Mouse (Mus musculus): ENCODE data around the gene Mpp3. TPM values are rescaled to one million over a fixed set of nuclear protein-coding genes. Genes with fewer than 3 reads are reported as not detected.

Mpp3 gene
- polyA plus RNA-seq, 1 experiment from 2014 or later, result 3.7 TPM

GRCm38 (mm10) chr11:102008954-102009637 is 19.2 kb downstream of the Mpp3 start:
- H3K27me3 ChIP-seq (ENCODE audit: control insufficient read depth, insufficient read depth, low read depth, low read length), result no peaks in the 10 kb centered on the region
- H3K9ac ChIP-seq (ENCODE audit: low read length), result no peak overlapping the region
- no peaks in the 10 kb centered on the region for H3K36me3 ChIP-seq (ENCODE audit: control insufficient read depth, insufficient read depth, low read length)
- 61% methylated on average over 15 of the region's 15 CpGs for WGBS
- no peaks in the 10 kb centered on the region for H3K4me1 ChIP-seq (replicated peaks; ENCODE audit: control insufficient read depth, insufficient read depth, low read length)
- no peak overlapping the region for H3K4me3 ChIP-seq (ENCODE audit: low read length)
- H3K9me3 ChIP-seq (ENCODE audit: control insufficient read depth, low read length), result no peaks in the 10 kb centered on the region
- peak; percentile 64 for ATAC-seq (ENCODE audit: low read depth)
- H3K27ac ChIP-seq (ENCODE audit: low read length), result no peak overlapping the region
- no peak overlapping the region for H3K4me2 ChIP-seq (ENCODE audit: low read depth, low read length)

- Histone ChIP-seq H3K27ac (ENCODE audit: low read length) (no peak overlapping the region), H3K27me3 (ENCODE audit: control insufficient read depth, insufficient read depth, low read depth, low read length) (no peaks in the 10 kb centered on the region), H3K9me3 (ENCODE audit: control insufficient read depth, low read length) (no peaks in the 10 kb centered on the region), H3K4me3 (ENCODE audit: low read length) (no peak overlapping the region), H3K4me2 (ENCODE audit: low read depth, low read length) (no peak overlapping the region), H3K9ac (ENCODE audit: low read length) (no peak overlapping the region), H3K36me3 (ENCODE audit: control insufficient read depth, insufficient read depth, low read length) (no peaks in the 10 kb centered on the region), H3K4me1 (replicated peaks; ENCODE audit: control insufficient read depth, insufficient read depth, low read length) (no peaks in the 10 kb centered on the region)
- ATAC-seq (ENCODE audit: low read depth), result no peak
- WGBS, result 86% methylated on average over 8 of the region's 8 CpGs
Measured at GRCm38 (mm10) chr11:102008372-102008771, 19.9 kb downstream of the Mpp3 start.

- H3K27me3 ChIP-seq (ENCODE audit: control insufficient read depth, insufficient read depth, low read depth, low read length), result no peaks in the 10 kb centered on the region
- H3K4me3 ChIP-seq (ENCODE audit: low read length), result no peak overlapping the region
- no peak overlapping the region for H3K27ac ChIP-seq (ENCODE audit: low read length)
- ATAC-seq (ENCODE audit: low read depth), result no peak
- H3K9ac ChIP-seq (ENCODE audit: low read length), result no peak overlapping the region
- no peaks in the 10 kb centered on the region for H3K4me1 ChIP-seq (replicated peaks; ENCODE audit: control insufficient read depth, insufficient read depth, low read length)
- WGBS, result 86% methylated on average over 5 of the region's 5 CpGs
- H3K36me3 ChIP-seq (ENCODE audit: control insufficient read depth, insufficient read depth, low read length), result no peaks in the 10 kb centered on the region
- no peak overlapping the region for H3K4me2 ChIP-seq (ENCODE audit: low read depth, low read length)
- no peaks in the 10 kb centered on the region for H3K9me3 ChIP-seq (ENCODE audit: control insufficient read depth, low read length)
Measured at GRCm38 (mm10) chr11:102006688-102007087, 21.6 kb downstream of the Mpp3 start.

GRCm38 (mm10) chr11:102006271-102006670 is 22.0 kb downstream of the Mpp3 start:
- H3K27ac ChIP-seq (ENCODE audit: low read length), result no peak overlapping the region
- H3K4me1 ChIP-seq (replicated peaks; ENCODE audit: control insufficient read depth, insufficient read depth, low read length), result no peaks in the 10 kb centered on the region
- no peak overlapping the region for H3K9ac ChIP-seq (ENCODE audit: low read length)
- H3K9me3 ChIP-seq (ENCODE audit: control insufficient read depth, low read length), result no peaks in the 10 kb centered on the region
- no peak overlapping the region for H3K4me3 ChIP-seq (ENCODE audit: low read length)
- WGBS, result 66% methylated on average over 9 of the region's 9 CpGs
- H3K4me2 ChIP-seq (ENCODE audit: low read depth, low read length), result no peak overlapping the region
- no peaks in the 10 kb centered on the region for H3K36me3 ChIP-seq (ENCODE audit: control insufficient read depth, insufficient read depth, low read length)
- ATAC-seq (ENCODE audit: low read depth), result no peak
- H3K27me3 ChIP-seq (ENCODE audit: control insufficient read depth, insufficient read depth, low read depth, low read length), result no peaks in the 10 kb centered on the region

GRCm38 (mm10) chr11:102004251-102004650 is 24.0 kb downstream of the Mpp3 start:
- Histone ChIP-seq H3K4me2 (ENCODE audit: low read depth, low read length) (no peak overlapping the region), H3K4me1 (replicated peaks; ENCODE audit: control insufficient read depth, insufficient read depth, low read length) (no peaks in the 10 kb centered on the region), H3K27ac (ENCODE audit: low read length) (no peak overlapping the region), H3K4me3 (ENCODE audit: low read length) (no peak overlapping the region), H3K27me3 (ENCODE audit: control insufficient read depth, insufficient read depth, low read depth, low read length) (no peaks in the 10 kb centered on the region), H3K36me3 (ENCODE audit: control insufficient read depth, insufficient read depth, low read length) (no peaks in the 10 kb centered on the region), H3K9me3 (ENCODE audit: control insufficient read depth, low read length) (no peaks in the 10 kb centered on the region), H3K9ac (ENCODE audit: low read length) (no peak overlapping the region)
- no peak for ATAC-seq (ENCODE audit: low read depth)
- 87% methylated on average over 8 of the region's 8 CpGs for WGBS

- no peak overlapping the region for H3K9ac ChIP-seq (ENCODE audit: low read length)
- H3K9me3 ChIP-seq (ENCODE audit: control insufficient read depth, low read length), result no peaks in the 10 kb centered on the region
- ATAC-seq (ENCODE audit: low read depth), result no peak
- no peak overlapping the region for H3K27ac ChIP-seq (ENCODE audit: low read length)
- H3K4me3 ChIP-seq (ENCODE audit: low read length), result no peak overlapping the region
- no peaks in the 10 kb centered on the region for H3K27me3 ChIP-seq (ENCODE audit: control insufficient read depth, insufficient read depth, low read depth, low read length)
- no peak overlapping the region for H3K4me2 ChIP-seq (ENCODE audit: low read depth, low read length)
- H3K4me1 ChIP-seq (replicated peaks; ENCODE audit: control insufficient read depth, insufficient read depth, low read length), result no peaks in the 10 kb centered on the region
- H3K36me3 ChIP-seq (ENCODE audit: control insufficient read depth, insufficient read depth, low read length), result no peaks in the 10 kb centered on the region
- WGBS, result 56% methylated on average over 4 of the region's 4 CpGs
Measured at GRCm38 (mm10) chr11:101999466-101999865, 28.8 kb downstream of the Mpp3 start.

GRCm38 (mm10) chr11:101998258-101998657 is 30.0 kb downstream of the Mpp3 start:
- no peak overlapping the region for H3K4me3 ChIP-seq (ENCODE audit: low read length)
- peak; percentile 17; the same call in 1 of the 2 replicates for ATAC-seq (ENCODE audit: low read depth)
- WGBS, result 38% methylated on average over 5 of the region's 5 CpGs
- no peaks in the 10 kb centered on the region for H3K36me3 ChIP-seq (ENCODE audit: control insufficient read depth, insufficient read depth, low read length)
- no peaks in the 10 kb centered on the region for H3K9me3 ChIP-seq (ENCODE audit: control insufficient read depth, low read length)
- H3K27ac ChIP-seq (ENCODE audit: low read length), result no peak overlapping the region
- H3K9ac ChIP-seq (ENCODE audit: low read length), result no peak overlapping the region
- H3K27me3 ChIP-seq (ENCODE audit: control insufficient read depth, insufficient read depth, low read depth, low read length), result no peaks in the 10 kb centered on the region
- H3K4me2 ChIP-seq (ENCODE audit: low read depth, low read length), result no peak overlapping the region
- no peaks in the 10 kb centered on the region for H3K4me1 ChIP-seq (replicated peaks; ENCODE audit: control insufficient read depth, insufficient read depth, low read length)

GRCm38 (mm10) chr11:101995938-101996337 is 32.3 kb downstream of the Mpp3 start:
- Histone ChIP-seq H3K9ac (ENCODE audit: low read length) (no peak overlapping the region), H3K4me3 (ENCODE audit: low read length) (no peak overlapping the region), H3K27me3 (ENCODE audit: control insufficient read depth, insufficient read depth, low read depth, low read length) (no peaks in the 10 kb centered on the region), H3K27ac (ENCODE audit: low read length) (no peak overlapping the region), H3K4me1 (replicated peaks; ENCODE audit: control insufficient read depth, insufficient read depth, low read length) (no peaks in the 10 kb centered on the region), H3K36me3 (ENCODE audit: control insufficient read depth, insufficient read depth, low read length) (no peaks in the 10 kb centered on the region), H3K4me2 (ENCODE audit: low read depth, low read length) (no peak overlapping the region), H3K9me3 (ENCODE audit: control insufficient read depth, low read length) (no peaks in the 10 kb centered on the region)
- ATAC-seq (ENCODE audit: low read depth), result no peak
- WGBS, result 82% methylated on average over 7 of the region's 7 CpGs

- Histone ChIP-seq H3K4me3 (ENCODE audit: low read length) (no peak overlapping the region), H3K27ac (ENCODE audit: low read length) (no peak overlapping the region), H3K27me3 (ENCODE audit: control insufficient read depth, insufficient read depth, low read depth, low read length) (no peaks in the 10 kb centered on the region), H3K4me1 (replicated peaks; ENCODE audit: control insufficient read depth, insufficient read depth, low read length) (no peaks in the 10 kb centered on the region), H3K9ac (ENCODE audit: low read length) (no peak overlapping the region), H3K4me2 (ENCODE audit: low read depth, low read length) (no peak overlapping the region), H3K9me3 (ENCODE audit: control insufficient read depth, low read length) (no peaks in the 10 kb centered on the region), H3K36me3 (ENCODE audit: control insufficient read depth, insufficient read depth, low read length) (no peaks in the 10 kb centered on the region)
- WGBS, result 47% methylated on average over 8 of the region's 8 CpGs
- peak; percentile 28; the same call in 1 of the 2 replicates for ATAC-seq (ENCODE audit: low read depth)
Measured at GRCm38 (mm10) chr11:101994100-101994499, 34.2 kb downstream of the Mpp3 start.

- H3K9me3 ChIP-seq (ENCODE audit: control insufficient read depth, low read length), result no peaks in the 10 kb centered on the region
- ATAC-seq (ENCODE audit: low read depth), result no peak
- no peaks in the 10 kb centered on the region for H3K4me1 ChIP-seq (replicated peaks; ENCODE audit: control insufficient read depth, insufficient read depth, low read length)
- no peaks in the 10 kb centered on the region for H3K36me3 ChIP-seq (ENCODE audit: control insufficient read depth, insufficient read depth, low read length)
- 86% methylated on average over 7 of the region's 7 CpGs for WGBS
- no peak overlapping the region for H3K4me2 ChIP-seq (ENCODE audit: low read depth, low read length)
- H3K27me3 ChIP-seq (ENCODE audit: control insufficient read depth, insufficient read depth, low read depth, low read length), result no peaks in the 10 kb centered on the region
- H3K9ac ChIP-seq (ENCODE audit: low read length), result no peak overlapping the region
- H3K4me3 ChIP-seq (ENCODE audit: low read length), result no peak overlapping the region
- H3K27ac ChIP-seq (ENCODE audit: low read length), result no peak overlapping the region
Measured at GRCm38 (mm10) chr11:101992411-101992810, 35.9 kb downstream of the Mpp3 start.

All from lung, embryonic 16.5 days (tissue).